Mouse (Mus musculus): ENCODE data around the gene Rab30.

- TF ChIP-seq CTCF (IDR thresholded peaks at IDR 0.05; ENCODE audit: borderline replicate concordance, extremely low read depth, insufficient read depth, insufficient read length) (no peak), POLR2A (IDR thresholded peaks at IDR 0.05; ENCODE audit: borderline replicate concordance, extremely low read depth, insufficient read depth, insufficient read length, poor library complexity, severe bottlenecking) (no peak)
These were observed 19.2 kb downstream of the Rab30 start for GRCm38 (mm10) chr7:92760651-92761050.
